Mouse (Mus musculus) kidney, adult 18-20 months (tissue): ENCODE measurements at regions not wholly inside any gene's neighbourhood (a gene's known extent, or its start where the extent isn't known, plus 50 kb on each side); places are given as distances from the start of the nearest gene placed in this dataset.

Experiments used
- DNase-seq: peaks from one replicate; pipeline ENCODE4 v3.0.0; 2021

- DNase-seq: no peak
Observed at GRCm38 (mm10) chr12:12882931-12883553, 58.7 kb downstream of the Mycn start.

- DNase-seq: no peak
Observed at GRCm38 (mm10) chr12:12878031-12878430, 63.7 kb downstream of the Mycn start.

- no peak for DNase-seq
Observed at GRCm38 (mm10) chr12:12877539-12877938, 64.2 kb downstream of the Mycn start.

GRCm38 (mm10) chr12:12875976-12876745 lies 65.6 kb downstream of the Mycn start:
- no peak for DNase-seq

GRCm38 (mm10) chr12:12873551-12873950 lies 68.2 kb downstream of the Mycn start:
- no peak for DNase-seq

- no peak for DNase-seq
Observed at GRCm38 (mm10) chr12:12872974-12873373, 68.7 kb downstream of the Mycn start.

- no peak for DNase-seq
Observed at GRCm38 (mm10) chr12:12871272-12871671, 70.4 kb downstream of the Mycn start.

- no peak for DNase-seq
Observed at GRCm38 (mm10) chr12:12866590-12866989, 75.1 kb downstream of the Mycn start.

- no peak for DNase-seq
Observed at GRCm38 (mm10) chr12:12850681-12851080, 91.0 kb downstream of the Mycn start.

- DNase-seq: no peak
Observed at GRCm38 (mm10) chr12:12846716-12847115, 95.0 kb downstream of the Mycn start.

- no peak for DNase-seq
Observed at GRCm38 (mm10) chr12:12842247-12842957, 99.3 kb downstream of the Mycn start.

GRCm38 (mm10) chr12:12841385-12842238 lies 100.1 kb downstream of the Mycn start:
- DNase-seq: no peak

- no peak for DNase-seq
Observed at GRCm38 (mm10) chr12:12840661-12841384, 100.9 kb downstream of the Mycn start.

- DNase-seq: no peak
Observed at GRCm38 (mm10) chr12:12837775-12838174, 103.9 kb downstream of the Mycn start.

- DNase-seq: no peak
Observed at GRCm38 (mm10) chr12:12827821-12828641, 113.7 kb downstream of the Mycn start.

- no peak for DNase-seq
Observed at GRCm38 (mm10) chr12:12827379-12827778, 114.3 kb downstream of the Mycn start.

- no peak for DNase-seq
Observed at GRCm38 (mm10) chr12:12826431-12826830, 115.3 kb downstream of the Mycn start.

GRCm38 (mm10) chr12:12825842-12826241 lies 115.9 kb downstream of the Mycn start:
- DNase-seq: no peak

GRCm38 (mm10) chr12:12821473-12821872 lies 120.2 kb downstream of the Mycn start:
- DNase-seq: no peak

GRCm38 (mm10) chr12:12820668-12821351 lies 120.9 kb downstream of the Mycn start:
- DNase-seq: no peak

GRCm38 (mm10) chr12:12819746-12820145 lies 122.0 kb downstream of the Mycn start:
- DNase-seq: no peak
